Mouse (Mus musculus) erythroid progenitor cell, adult 5-6 weeks (primary cell): ENCODE measurements around the gene Nfix. TPM values are rescaled to one million over a fixed set of nuclear protein-coding genes. Genes with fewer than 3 reads are reported as not detected.
A peak's percentile ranks its signal among the peaks of the same experiment; 100 is the strongest.
"Not testable (repeated sequence)": the region's sequence is repeated elsewhere in the genome, so short reads cannot be mapped to it uniquely, and the experiment has no call there.

Experiments used
- ATAC-seq: replicated peaks from 2 replicates; pipeline ENCODE4 v1.8.0; 2016; ENCODE audit warnings: moderate number of reproducible peaks, mild to moderate bottlenecking, moderate TSS enrichment, inconsistent platforms; ENCODE audit not compliant: poor library complexity, low FRiP score, severe bottlenecking
- total RNA-seq, 2 experiments: library from RNA; stranded (forward) in 1 of 2; stranded (reverse) in 1 of 2; fragments of 150-400 nt in 1 of 2; fragments of 186-747, 209-891 nt in 1 of 2; gene quantifications; 2 replicates each; pipeline versions ENCODE4 v1.2.3 to v1.2.4; 2015 to 2017; ENCODE audit warnings: low replicate concordance in 2 of 2

Nfix gene
- total RNA-seq, 2 experiments from 2014 or later: 36.8 to 53.7 TPM

- ATAC-seq: no peak
Observed at GRCm38 (mm10) chr8:84834002-84834865, 34.1 kb upstream of the Nfix start.

GRCm38 (mm10) chr8:84832759-84833742 is 32.9 kb upstream of the Nfix start:
- no peak for ATAC-seq

GRCm38 (mm10) chr8:84832034-84832717 is 32.0 kb upstream of the Nfix start:
- ATAC-seq: peak; percentile 78

GRCm38 (mm10) chr8:84831490-84831889 is 31.3 kb upstream of the Nfix start, which contains the start of gene Gadd45gip1:
Gadd45gip1 (plus strand) TSS chr8:84831522.
- peak; percentile 81 for ATAC-seq

GRCm38 (mm10) chr8:84826518-84826917 is 26.4 kb upstream of the Nfix start:
- ATAC-seq: not testable (repeated sequence)

- no peak for ATAC-seq
Observed at GRCm38 (mm10) chr8:84825636-84826035, 25.5 kb upstream of the Nfix start.

- peak; percentile 98 for ATAC-seq
Observed at GRCm38 (mm10) chr8:84823653-84824052, 23.5 kb upstream of the Nfix start.

- ATAC-seq: no peak
Observed at GRCm38 (mm10) chr8:84822723-84823122, 22.6 kb upstream of the Nfix start, which contains the start of gene Dand5. Dand5 (minus strand) TSS chr8:84822823.

GRCm38 (mm10) chr8:84816117-84816516 is 16.0 kb upstream of the Nfix start:
- ATAC-seq: no peak

- peak; percentile 88 for ATAC-seq
Observed at GRCm38 (mm10) chr8:84815547-84815946, 15.4 kb upstream of the Nfix start.

GRCm38 (mm10) chr8:84814555-84815441 is 14.7 kb upstream of the Nfix start:
- ATAC-seq: no peak

GRCm38 (mm10) chr8:84814240-84814554 is 14.1 kb upstream of the Nfix start:
- ATAC-seq: no peak

GRCm38 (mm10) chr8:84813830-84814229 is 13.7 kb upstream of the Nfix start:
- no peak for ATAC-seq

- peak; percentile 69 for ATAC-seq
Observed at GRCm38 (mm10) chr8:84813059-84813458, 12.9 kb upstream of the Nfix start.

GRCm38 (mm10) chr8:84811303-84811702 is 11.2 kb upstream of the Nfix start:
- ATAC-seq: no peak

GRCm38 (mm10) chr8:84810896-84811295 is 10.8 kb upstream of the Nfix start:
- ATAC-seq: peak; percentile 78

GRCm38 (mm10) chr8:84809941-84810280 is 9.8 kb upstream of the Nfix start:
- no peak for ATAC-seq

GRCm38 (mm10) chr8:84809109-84809940 is 9.2 kb upstream of the Nfix start:
- ATAC-seq: no peak
